Mouse (Mus musculus): Measurements from ENCODE around the gene Cyth1.

DNA sequence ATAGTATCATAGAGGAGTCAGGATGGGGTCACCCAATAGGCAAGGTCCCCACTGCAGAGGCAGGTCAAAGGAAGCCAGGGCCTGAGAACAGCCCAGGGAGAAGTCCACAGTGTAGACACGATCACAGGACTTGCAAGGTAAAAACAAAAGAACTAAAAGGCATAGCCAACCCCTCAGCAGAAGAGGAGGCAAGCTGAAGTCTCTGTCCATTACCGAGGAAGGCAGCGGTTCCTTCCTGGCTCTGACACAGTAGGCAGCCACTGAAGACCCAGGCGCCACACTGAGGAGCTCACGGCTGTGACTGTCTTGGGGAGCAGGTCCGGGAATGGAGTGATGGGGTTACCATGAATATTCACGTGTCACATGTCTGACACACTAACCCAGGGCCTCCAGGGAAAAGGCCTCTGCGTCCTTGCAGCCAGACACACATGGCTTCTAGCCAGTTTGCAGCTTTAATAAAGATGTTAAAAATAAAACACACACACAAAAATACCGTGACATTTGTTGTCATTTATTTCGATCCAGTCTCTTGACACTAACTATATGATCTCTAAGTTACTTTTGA is 51.5 kb downstream of the Cyth1 start:
- TF ChIP-seq CTCF (IDR thresholded peaks at IDR 0.05; ENCODE audit: low read depth), result no peak
- TF ChIP-seq EP300 (optimal IDR thresholded peaks at IDR 0.05), result no peak
